Mouse (Mus musculus): ENCODE data around the gene Csrnp1. TPM values are rescaled to one million over a fixed set of nuclear protein-coding genes. Genes with fewer than 3 reads are reported as not detected.

The Csrnp1 gene
- total RNA-seq (2014; rRNA removed) (4.5 and 17.4 TPM in 2 replicates), polyA plus RNA-seq (2015; fragmentation: Nextera tagmentation; extraction: Ambion mirVana) (2.7 and 3.1 TPM in 2 replicates)

DNA sequence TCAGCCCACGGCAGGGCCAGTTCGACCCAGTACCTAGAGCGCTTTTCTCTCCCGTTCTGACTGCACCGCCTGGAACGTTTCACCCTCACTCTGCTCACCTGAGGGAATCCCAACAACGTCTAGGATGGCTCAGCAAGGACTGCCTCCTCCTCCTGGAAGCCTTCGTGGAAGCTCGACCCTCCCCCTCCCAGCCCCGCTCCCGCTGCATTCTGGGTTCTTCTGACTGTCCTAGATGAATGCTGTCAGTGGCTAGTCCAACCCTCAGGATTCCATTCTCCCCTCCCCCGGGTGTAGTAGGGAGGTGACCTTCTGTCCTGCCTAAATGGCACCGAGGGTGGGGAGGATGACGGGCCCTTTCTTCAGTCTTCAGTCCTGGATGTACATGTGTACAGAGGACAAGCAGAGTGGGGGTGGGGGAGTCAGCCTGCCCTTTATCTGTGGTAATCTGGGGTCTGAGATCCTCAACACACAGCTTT, at the start of gene Csrnp1:
TSS of gene Csrnp1 (minus strand) at position 123 of the 476 bp plus-strand sequence.
- H3K4me2 ChIP-seq (ENCODE audit: low read depth, low read length), result peak within 1 kb of the TSS; percentile 92
- peak within 1 kb of the TSS; percentile 79 for H3K27ac ChIP-seq
- H3K9me3 ChIP-seq (ENCODE audit: low read length), result no peaks in the 10 kb centered on the region
- 13% methylated on average over 14 of the region's 14 CpGs for WGBS
- H3K36me3 ChIP-seq (ENCODE audit: insufficient read depth, low read length), result no peaks in the 10 kb centered on the region
- peak within 1 kb of the TSS; percentile 60 for H3K9ac ChIP-seq (replicated peaks; ENCODE audit: low read length)
- H3K4me1 ChIP-seq (ENCODE audit: insufficient read depth, low read length), result peaks cover 20% of the 10 kb centered on the region
- H3K4me3 ChIP-seq (ENCODE audit: low read length), result peak within 1 kb of the TSS; percentile 59
- ATAC-seq (no peak), DNase-seq (ENCODE audit: low spot score) (no peak)
- TF ChIP-seq CTCF (IDR thresholded peaks at IDR 0.05; ENCODE audit: low read depth), result no peak
- H3K27me3 ChIP-seq (ENCODE audit: insufficient read depth, low read length), result no peaks in the 10 kb centered on the region

DNA sequence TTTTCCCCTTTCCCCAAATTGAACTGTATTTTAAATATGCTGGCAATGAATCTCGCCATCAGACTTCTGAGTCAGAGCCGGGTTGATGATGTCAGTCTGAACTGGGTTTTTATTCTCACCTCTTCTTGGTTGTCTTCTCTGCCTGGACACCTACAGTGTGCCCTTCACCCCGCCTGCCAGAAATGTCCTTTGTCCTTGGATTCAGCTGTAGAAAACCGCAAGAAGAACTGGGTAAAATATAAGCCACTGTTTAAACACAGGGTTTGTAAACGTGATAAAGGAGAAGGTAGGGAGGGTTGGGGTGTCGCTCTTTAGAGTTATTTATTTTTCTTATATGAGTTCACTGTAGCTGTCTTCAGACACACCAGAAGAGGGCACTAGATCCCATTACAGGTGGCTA, 48.3 kb upstream of the Csrnp1 start:
- DNase-seq (ENCODE audit: low spot score) (no peak), ATAC-seq (no peak)
- no peak for TF ChIP-seq CTCF (IDR thresholded peaks at IDR 0.05; ENCODE audit: low read depth)
- Histone ChIP-seq H3K4me3 (ENCODE audit: low read length) (no peak overlapping the region), H3K9ac (replicated peaks; ENCODE audit: low read length) (no peak overlapping the region), H3K36me3 (ENCODE audit: insufficient read depth, low read length) (no peaks in the 10 kb centered on the region), H3K4me1 (ENCODE audit: insufficient read depth, low read length) (no peaks in the 10 kb centered on the region), H3K4me2 (ENCODE audit: low read depth, low read length) (no peak overlapping the region), H3K27me3 (ENCODE audit: insufficient read depth, low read length) (no peaks in the 10 kb centered on the region), H3K9me3 (ENCODE audit: low read length) (no peaks in the 10 kb centered on the region), H3K27ac (no peak overlapping the region)
- 89% methylated on average over 6 of the region's 6 CpGs for WGBS

DNA sequence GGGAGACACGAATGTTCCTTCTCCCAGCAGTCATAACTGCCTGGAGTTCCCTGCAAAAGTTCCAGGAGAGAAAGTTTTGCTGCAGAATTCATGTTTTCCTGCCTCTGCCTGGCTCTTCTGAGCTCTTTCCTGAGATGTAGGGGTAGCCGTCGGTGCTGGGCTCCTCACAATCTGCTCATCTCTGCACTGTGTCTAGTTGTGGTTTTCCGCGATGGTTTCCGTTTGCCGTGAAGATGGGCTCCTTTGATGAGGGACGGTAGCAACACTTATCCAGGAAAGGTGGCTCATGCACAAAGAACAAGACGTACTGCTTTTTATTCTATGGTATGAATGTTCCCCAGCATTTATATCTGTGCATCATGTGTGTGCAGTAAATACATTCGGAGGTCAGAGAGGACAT, 46.0 kb upstream of the Csrnp1 start:
- Histone ChIP-seq H3K4me3 (ENCODE audit: low read length) (no peak overlapping the region), H3K4me1 (ENCODE audit: insufficient read depth, low read length) (no peaks in the 10 kb centered on the region), H3K27me3 (ENCODE audit: insufficient read depth, low read length) (no peaks in the 10 kb centered on the region), H3K9ac (replicated peaks; ENCODE audit: low read length) (no peak overlapping the region), H3K9me3 (ENCODE audit: low read length) (no peaks in the 10 kb centered on the region), H3K4me2 (ENCODE audit: low read depth, low read length) (no peak overlapping the region), H3K27ac (no peak overlapping the region), H3K36me3 (ENCODE audit: insufficient read depth, low read length) (no peaks in the 10 kb centered on the region)
- DNase-seq (ENCODE audit: low spot score) (no peak), ATAC-seq (no peak)
- no peak for TF ChIP-seq CTCF (IDR thresholded peaks at IDR 0.05; ENCODE audit: low read depth)
- 83% methylated on average over 10 of the region's 10 CpGs for WGBS

- 94% methylated on average over 6 of the region's 6 CpGs for WGBS
Observed at GRCm38 (mm10) chr9:120029880-120030279, 45.4 kb upstream of the Csrnp1 start.

GRCm38 (mm10) chr9:120027401-120028151, 43.1 kb upstream of the Csrnp1 start:
- no peak overlapping the region for H3K9ac ChIP-seq (replicated peaks; ENCODE audit: low read length)
- no peak overlapping the region for H3K27ac ChIP-seq
- peak; percentile 94 for TF ChIP-seq CTCF (IDR thresholded peaks at IDR 0.05; ENCODE audit: low read depth)
- no peaks in the 10 kb centered on the region for H3K36me3 ChIP-seq (ENCODE audit: insufficient read depth, low read length)
- no peak overlapping the region for H3K4me3 ChIP-seq (ENCODE audit: low read length)
- DNase-seq (ENCODE audit: low spot score) (peak; percentile 83), ATAC-seq (peak; percentile 85)
- H3K4me2 ChIP-seq (ENCODE audit: low read depth, low read length), result no peak overlapping the region
- 14% methylated on average over 13 of the region's 14 CpGs for WGBS
- no peaks in the 10 kb centered on the region for H3K4me1 ChIP-seq (ENCODE audit: insufficient read depth, low read length)
- no peaks in the 10 kb centered on the region for H3K27me3 ChIP-seq (ENCODE audit: insufficient read depth, low read length)
- no peaks in the 10 kb centered on the region for H3K9me3 ChIP-seq (ENCODE audit: low read length)

More at GRCm38 (mm10) chr9:120029880-120030279, 45.4 kb upstream of the Csrnp1 start:
- Histone ChIP-seq H3K36me3 (ENCODE audit: insufficient read depth, low read length) (no peaks in the 10 kb centered on the region), H3K27ac (no peak overlapping the region), H3K27me3 (ENCODE audit: insufficient read depth, low read length) (no peaks in the 10 kb centered on the region), H3K4me1 (ENCODE audit: insufficient read depth, low read length) (no peaks in the 10 kb centered on the region), H3K4me3 (ENCODE audit: low read length) (no peak overlapping the region), H3K9me3 (ENCODE audit: low read length) (no peaks in the 10 kb centered on the region), H3K9ac (replicated peaks; ENCODE audit: low read length) (no peak overlapping the region), H3K4me2 (ENCODE audit: low read depth, low read length) (no peak overlapping the region)
- TF ChIP-seq CTCF (IDR thresholded peaks at IDR 0.05; ENCODE audit: low read depth), result no peak
- ATAC-seq (no peak), DNase-seq (ENCODE audit: low spot score) (no peak)

GRCm38 (mm10) chr9:120024625-120025024, 40.2 kb upstream of the Csrnp1 start:
- no peak overlapping the region for H3K9ac ChIP-seq (replicated peaks; ENCODE audit: low read length)
- DNase-seq (ENCODE audit: low spot score) (no peak), ATAC-seq (no peak)
- H3K36me3 ChIP-seq (ENCODE audit: insufficient read depth, low read length), result no peaks in the 10 kb centered on the region
- 90% methylated on average over 5 of the region's 5 CpGs for WGBS
- no peaks in the 10 kb centered on the region for H3K9me3 ChIP-seq (ENCODE audit: low read length)
- no peaks in the 10 kb centered on the region for H3K27me3 ChIP-seq (ENCODE audit: insufficient read depth, low read length)
- TF ChIP-seq CTCF (IDR thresholded peaks at IDR 0.05; ENCODE audit: low read depth), result no peak
- no peak overlapping the region for H3K4me3 ChIP-seq (ENCODE audit: low read length)
- H3K4me1 ChIP-seq (ENCODE audit: insufficient read depth, low read length), result no peaks in the 10 kb centered on the region
- no peak overlapping the region for H3K4me2 ChIP-seq (ENCODE audit: low read depth, low read length)
- H3K27ac ChIP-seq, result no peak overlapping the region

DNA sequence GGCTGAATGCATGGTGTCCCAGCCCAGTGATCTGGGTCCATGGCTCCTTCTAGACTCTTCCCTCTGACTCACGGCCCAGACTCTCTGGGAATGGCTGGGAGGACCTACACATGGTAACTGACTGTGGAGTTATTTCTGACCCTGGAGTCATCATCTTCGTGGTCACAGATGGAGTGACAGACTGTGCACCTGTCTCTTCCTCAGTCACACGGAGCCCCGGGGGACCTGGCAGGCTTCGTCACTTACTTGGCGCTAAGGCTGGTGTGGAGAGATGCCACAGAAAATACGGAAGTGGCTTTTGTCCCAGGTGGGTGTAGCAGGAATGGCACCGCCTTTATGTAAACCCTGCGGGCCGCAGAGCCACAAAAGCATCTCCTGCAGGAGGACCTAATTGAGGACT, 39.7 kb upstream of the Csrnp1 start:
- Histone ChIP-seq H3K27me3 (ENCODE audit: insufficient read depth, low read length) (no peaks in the 10 kb centered on the region), H3K4me2 (ENCODE audit: low read depth, low read length) (no peak overlapping the region), H3K4me1 (ENCODE audit: insufficient read depth, low read length) (no peaks in the 10 kb centered on the region), H3K9me3 (ENCODE audit: low read length) (no peaks in the 10 kb centered on the region), H3K9ac (replicated peaks; ENCODE audit: low read length) (no peak overlapping the region), H3K4me3 (ENCODE audit: low read length) (no peak overlapping the region), H3K36me3 (ENCODE audit: insufficient read depth, low read length) (no peaks in the 10 kb centered on the region), H3K27ac (no peak overlapping the region)
- ATAC-seq, result no peak
- WGBS, result 63% methylated on average over 10 of the region's 10 CpGs
- no peak for TF ChIP-seq CTCF (IDR thresholded peaks at IDR 0.05; ENCODE audit: low read depth)
- peak; percentile 16 for DNase-seq (ENCODE audit: low spot score)

Data from hindbrain, postnatal 0 days (tissue).